Mouse (Mus musculus) ES-E14 (cell line): ENCODE measurements around the gene Rnf141. TPM values are rescaled to one million over a fixed set of nuclear protein-coding genes. Genes with fewer than 3 reads are reported as not detected.

Experiments used
- DNase-seq: peaks from one replicate; pipeline ENCODE4 v3.0.0-alpha.2; 2013; ENCODE audit warnings: low read depth, low spot score
- H3K27ac ChIP-seq: 2 replicates; pipeline ENCODE4 v1.5.1; 2012; ENCODE audit warnings: low read depth, mild to moderate bottlenecking, low read length, moderate library complexity, mixed read lengths; ENCODE audit not compliant: poor library complexity, insufficient read depth, severe bottlenecking
- H3K36me3 ChIP-seq: 2 replicates; pipeline ENCODE4 v1.6.1; 2012; ENCODE audit warnings: mild to moderate bottlenecking, low read length, moderate library complexity, mixed read lengths; ENCODE audit not compliant: control insufficient read depth, poor library complexity, insufficient read depth, severe bottlenecking
- H3K4me1 ChIP-seq, 2 experiments: fragments of 150-350 bp in 1 of 2; sonication (generic) in 1 of 2; 2 replicates each; pipeline ENCODE4 v1.6.1; 2012; ENCODE audit warnings: low read length in 2 of 2, mild to moderate bottlenecking in 1 of 2, mixed read lengths in 1 of 2; ENCODE audit not compliant: control insufficient read depth in 2 of 2, insufficient read depth in 2 of 2, poor library complexity in 1 of 2
- H3K4me3 ChIP-seq, 2 experiments: fragments of 150-350 bp in 1 of 2; sonication (generic) in 1 of 2; 2 replicates each; pipeline ENCODE4 v1.5.1; 2012; ENCODE audit warnings: low read length in 2 of 2, low read depth in 1 of 2, mild to moderate bottlenecking in 1 of 2, mixed read lengths in 1 of 2; ENCODE audit not compliant: insufficient read depth in 1 of 2, poor library complexity in 1 of 2, severe bottlenecking in 1 of 2
- H3K9ac ChIP-seq: 2 replicates; pipeline ENCODE4 v1.6.1; 2012; ENCODE audit warnings: low read depth, mild to moderate bottlenecking, low read length, mixed read lengths; ENCODE audit not compliant: poor library complexity, insufficient read depth, severe bottlenecking
- H3K9me3 ChIP-seq: fragments of 150-350 bp; sonication (generic); 2 replicates; pipeline ENCODE4 v1.6.1; 2012; ENCODE audit warnings: low read depth, mild to moderate bottlenecking, low read length; ENCODE audit not compliant: control insufficient read depth, insufficient read depth
- CHD2 ChIP-seq: IDR thresholded peaks from 2 replicates; pipeline ENCODE4 v1.6.1; 2014; ENCODE audit warnings: mild to moderate bottlenecking, low read depth, low read length, inconsistent platforms
- HCFC1 ChIP-seq: IDR thresholded peaks from 2 replicates; pipeline ENCODE4 v1.6.1; 2012; ENCODE audit warnings: low read length, inconsistent platforms, borderline replicate concordance; ENCODE audit not compliant: insufficient read depth
- MAFK ChIP-seq: IDR thresholded peaks from 2 replicates; pipeline ENCODE4 v1.6.1; 2014; ENCODE audit warnings: mild to moderate bottlenecking, low read depth, low read length, inconsistent platforms; ENCODE audit not compliant: insufficient read depth
- ZC3H11A ChIP-seq: IDR thresholded peaks from 2 replicates; pipeline ENCODE4 v1.6.1; 2012; ENCODE audit warnings: low read depth, mild to moderate bottlenecking, inconsistent platforms, low read length, borderline replicate concordance
- ZNF384 ChIP-seq: IDR thresholded peaks from 2 replicates; pipeline ENCODE4 v1.6.1; 2012; ENCODE audit warnings: low read depth, low read length, inconsistent platforms
- in situ Hi-C, 2 experiments: fragments of 600-800 bp; cut with MboI; formaldehyde crosslinking; loops; one replicate each; pipeline ENCODE4 v1.15.1; 2025; ENCODE audit warnings: low sequenced_read_pairs in 2 of 2, inconsistent platforms in 1 of 2; ENCODE audit not compliant: unreplicated experiment in 2 of 2
- total RNA-seq: library from RNA; depleted of rRNA; stranded (reverse); fragments of 300-350 nt; gene quantifications from 2 replicates; pipeline ENCODE4 v1.2.3, GENCODE M21; 2012

Gene Rnf141
- total RNA-seq, 1 experiment: 25.0 TPM

DNA sequence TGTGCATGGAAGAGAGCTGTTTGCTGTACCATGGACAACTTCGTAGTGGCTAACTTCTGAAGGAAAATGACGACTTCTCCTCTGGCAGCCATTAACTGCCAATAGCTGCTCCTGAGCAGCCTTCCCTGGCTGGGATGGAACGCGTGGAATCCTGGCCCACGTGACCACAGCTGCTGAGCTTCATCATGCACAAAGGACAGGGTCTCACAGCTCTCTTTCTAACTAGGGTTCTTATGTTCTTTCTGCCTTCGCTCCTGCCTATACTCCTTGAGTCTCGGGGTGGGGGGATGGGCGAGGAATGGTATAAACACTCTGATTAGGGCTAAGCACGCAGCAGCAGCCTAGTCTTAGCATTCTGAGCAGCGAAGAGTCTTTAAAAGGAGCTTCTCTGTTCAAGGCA is 20.8 kb upstream of the Rnf141 start:
- H3K9me3 ChIP-seq: no peaks in the 10 kb centered on the region
- no peak overlapping the region for H3K4me3 ChIP-seq
- no peak overlapping the region for H3K27ac ChIP-seq
- DNase-seq: no peak
- H3K9ac ChIP-seq: no peak overlapping the region
- in situ Hi-C loops: no loop called here
- H3K4me1 ChIP-seq: peaks cover 0 to 4% of the 10 kb centered on the region in 2 experiments; a peak in 2 of 4 replicates
- no peaks in the 10 kb centered on the region for H3K36me3 ChIP-seq
- TF ChIP-seq CHD2: no peak
- no peak for TF ChIP-seq ZC3H11A
- TF ChIP-seq ZNF384: no peak
- no peak for TF ChIP-seq HCFC1
- TF ChIP-seq MAFK: no peak

DNA sequence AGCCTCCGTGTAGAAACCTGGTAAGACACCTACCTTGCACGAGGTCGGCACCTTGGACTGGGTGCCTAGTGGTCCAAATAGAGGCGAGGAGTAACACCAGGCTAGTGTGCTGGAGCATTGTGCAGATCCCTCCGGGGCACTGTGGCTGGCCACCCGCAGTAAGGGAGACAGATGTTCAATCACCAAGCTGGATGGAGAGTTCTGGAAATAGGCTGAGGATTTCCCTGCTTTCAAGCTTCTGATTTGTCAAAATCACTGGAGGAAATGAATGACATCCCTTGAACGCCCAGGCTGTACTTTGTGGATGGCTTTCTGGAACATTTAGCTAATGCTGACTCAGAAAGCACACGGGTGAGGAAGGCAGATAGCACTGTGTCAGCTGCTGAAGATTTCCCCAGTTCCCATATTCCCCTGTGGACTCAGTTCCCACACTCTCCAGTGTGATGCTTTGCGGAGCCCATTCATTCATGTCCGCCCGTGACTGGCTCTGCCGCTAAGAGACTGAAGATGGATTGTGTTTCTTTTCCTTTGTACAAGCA is 18.6 kb upstream of the Rnf141 start, which contains the start of gene Lyve1:
Gene Lyve1, minus strand, starts transcription at position 489 of the 539 bp plus-strand sequence.
- no peak within 1 kb of the TSS for H3K27ac ChIP-seq
- no peak within 1 kb of the TSS for H3K9ac ChIP-seq
- DNase-seq: no peak
- in situ Hi-C loops: no loop called here
- H3K4me1 ChIP-seq: peaks cover 0 to 2% of the 10 kb centered on the region in 2 experiments; a peak in 1 of 4 replicates
- H3K36me3 ChIP-seq: no peaks in the 10 kb centered on the region
- H3K9me3 ChIP-seq: no peaks in the 10 kb centered on the region
- TF ChIP-seq MAFK (no peak), HCFC1 (no peak), ZC3H11A (no peak), CHD2 (no peak), ZNF384 (no peak)
- H3K4me3 ChIP-seq: no peak within 1 kb of the TSS

DNA sequence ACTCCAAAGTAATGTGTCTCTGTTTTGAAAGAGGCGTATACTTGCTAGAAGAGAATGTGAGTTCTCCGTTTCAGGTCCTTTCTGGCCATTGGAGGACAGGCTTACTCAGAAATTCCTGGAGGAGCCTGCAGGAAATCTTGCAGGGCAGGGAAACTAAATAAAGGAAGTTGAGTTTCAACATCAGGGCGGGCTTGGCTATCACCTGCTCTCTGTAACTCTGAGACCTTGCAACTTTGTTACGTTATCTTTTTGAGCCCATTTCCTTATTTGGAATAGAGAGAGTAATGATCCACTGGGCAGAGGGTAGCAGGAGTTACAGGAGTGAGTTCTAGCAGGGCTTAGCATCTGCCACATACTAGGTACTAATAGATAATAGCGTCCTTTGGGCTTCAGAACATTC is 15.9 kb upstream of the Rnf141 start:
- in situ Hi-C loops: no loop called here
- Histone ChIP-seq H3K4me1 (no peaks in the 10 kb centered on the region), H3K9me3 (no peaks in the 10 kb centered on the region), H3K9ac (no peak overlapping the region), H3K4me3 (no peak overlapping the region), H3K36me3 (no peaks in the 10 kb centered on the region), H3K27ac (no peak overlapping the region)
- TF ChIP-seq CHD2: no peak
- TF ChIP-seq ZNF384: no peak
- TF ChIP-seq MAFK: no peak
- TF ChIP-seq ZC3H11A: no peak
- no peak for TF ChIP-seq HCFC1
- DNase-seq: no peak

- in situ Hi-C loops: no loop called here
- TF ChIP-seq HCFC1: no peak
- TF ChIP-seq CHD2: no peak
- TF ChIP-seq MAFK: no peak
- no peak for TF ChIP-seq ZC3H11A
- no peak for TF ChIP-seq ZNF384
- no peaks in the 10 kb centered on the region for H3K4me1 ChIP-seq
- no peak overlapping the region for H3K4me3 ChIP-seq
- no peaks in the 10 kb centered on the region for H3K9me3 ChIP-seq
- no peak overlapping the region for H3K27ac ChIP-seq
- H3K36me3 ChIP-seq: no peaks in the 10 kb centered on the region
- H3K9ac ChIP-seq: no peak overlapping the region
- DNase-seq: no peak
These were observed 11.3 kb upstream of the Rnf141 start for GRCm38 (mm10) chr7:110855604-110856003.
